Mouse (Mus musculus) hematopoietic stem cell, adult 5-6 weeks (primary cell): ENCODE results near the gene Cdk14. TPM values are rescaled to one million over a fixed set of nuclear protein-coding genes. Genes with fewer than 3 reads are reported as not detected.

ENCODE experiments used
- ATAC-seq, 2 experiments: fragments of 125-278 bp in 1 of 2; replicated peaks in 1 of 2; 2 replicates each; pipeline ENCODE4 v1.8.0; 2016 to 2017; ENCODE audit warnings: inconsistent platforms in 2 of 2, mild to moderate bottlenecking in 2 of 2, moderate number of reproducible peaks in 2 of 2, low read depth in 1 of 2, moderate TSS enrichment in 1 of 2; ENCODE audit not compliant: low FRiP score in 2 of 2, poor library complexity in 2 of 2, severe bottlenecking in 2 of 2, insufficient read depth in 1 of 2, low TSS enrichment in 1 of 2
- total RNA-seq: library from RNA; stranded (forward); fragments of 172-1452, 232-1000 nt; gene quantifications from 2 replicates; pipeline ENCODE4 v1.2.3, GENCODE M21; 2017

Cdk14 gene
- total RNA-seq, 1 experiment from 2014 or later, result 14.8 TPM

GRCm38 (mm10) chr5:4851934-4852710 is 568.0 kb downstream of the Cdk14 start:
- no peak for ATAC-seq

DNA sequence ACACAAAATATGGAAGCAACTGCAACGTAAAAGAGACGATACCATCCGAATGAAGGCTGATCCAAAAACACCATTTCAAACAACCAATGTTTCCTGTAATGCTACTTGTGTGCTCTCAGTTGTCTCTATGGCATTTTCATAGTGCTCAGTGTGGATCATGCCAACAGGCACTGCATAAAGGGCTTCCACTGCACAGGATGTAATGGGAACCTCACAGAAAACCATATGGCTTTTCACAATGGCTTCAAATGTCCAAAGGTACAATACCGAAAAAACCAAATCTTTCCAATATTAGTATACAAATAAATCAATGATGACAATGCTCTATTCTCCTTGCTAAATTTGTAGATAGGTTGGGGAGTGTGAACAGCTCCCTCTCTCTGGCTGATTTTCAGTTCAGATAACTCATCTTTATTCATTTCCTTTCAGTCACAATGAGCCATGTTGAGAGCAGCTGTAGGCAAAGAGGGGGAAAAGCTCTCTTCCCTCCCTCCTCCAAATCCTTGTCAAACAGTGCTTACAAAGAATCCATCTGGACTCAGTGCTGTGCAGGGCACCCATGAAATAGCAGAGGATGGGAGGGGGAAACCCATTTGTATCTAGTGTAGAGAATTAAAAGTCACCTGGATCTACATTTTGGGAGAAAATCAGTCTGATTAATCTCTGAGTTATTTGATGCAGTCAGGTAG is 568.7 kb downstream of the Cdk14 start:
- ATAC-seq, result no peak

DNA sequence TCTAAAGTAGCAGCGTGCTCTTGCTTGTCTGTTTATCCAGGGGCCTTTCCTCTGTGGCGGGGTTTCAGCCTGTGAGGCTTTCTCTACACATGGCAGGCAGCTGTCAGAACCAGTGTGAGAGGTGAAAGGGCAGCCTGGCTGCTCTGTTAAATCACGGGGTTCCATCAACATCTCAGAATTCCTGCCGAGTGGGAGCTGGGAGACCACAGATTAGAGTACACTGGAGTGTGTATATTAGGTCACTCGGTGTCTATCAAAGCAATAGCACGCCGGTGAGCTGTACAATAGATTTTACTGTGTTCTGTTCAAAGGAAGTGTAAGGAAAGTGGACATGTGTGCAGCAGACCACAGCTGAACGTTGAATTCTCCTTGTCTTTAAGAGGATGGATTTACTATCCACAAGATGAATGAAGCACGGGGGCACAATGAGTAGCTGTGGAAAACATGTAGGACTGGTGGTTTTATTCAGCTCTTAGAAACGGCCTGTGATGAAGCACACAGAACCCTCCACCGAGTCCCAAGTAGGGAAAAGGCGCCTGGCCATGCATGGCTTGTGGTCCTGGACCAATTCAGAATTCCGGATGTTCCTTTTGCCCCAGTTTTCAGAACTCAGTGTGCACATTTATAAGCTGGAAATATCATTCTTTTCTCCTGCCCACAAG is 585.2 kb downstream of the Cdk14 start:
- no peak for ATAC-seq

- ATAC-seq, result no peak
Measured at GRCm38 (mm10) chr5:4833940-4834339, 586.2 kb downstream of the Cdk14 start.

GRCm38 (mm10) chr5:4826886-4827285 is 593.2 kb downstream of the Cdk14 start:
- ATAC-seq, result no peak

DNA sequence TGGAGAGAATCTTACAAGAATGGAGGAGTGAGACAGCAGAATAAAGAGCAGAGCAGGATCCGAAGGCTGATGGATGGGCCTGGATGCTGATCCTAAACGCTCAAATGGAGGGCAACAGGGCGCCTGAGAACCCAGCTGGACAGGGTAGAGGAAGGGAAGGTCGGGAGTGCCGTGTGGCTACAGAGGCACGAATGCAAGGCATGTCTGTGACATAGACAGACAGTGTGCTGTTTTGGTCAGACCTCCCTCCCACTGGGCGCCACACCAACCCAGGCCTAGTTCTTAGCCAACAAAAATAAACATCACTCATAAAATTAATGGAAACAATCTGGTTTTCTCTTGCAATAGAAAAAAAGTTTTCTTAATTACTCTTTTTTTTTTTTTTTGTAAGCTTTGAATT is 594.2 kb downstream of the Cdk14 start:
- ATAC-seq, result no peak

DNA sequence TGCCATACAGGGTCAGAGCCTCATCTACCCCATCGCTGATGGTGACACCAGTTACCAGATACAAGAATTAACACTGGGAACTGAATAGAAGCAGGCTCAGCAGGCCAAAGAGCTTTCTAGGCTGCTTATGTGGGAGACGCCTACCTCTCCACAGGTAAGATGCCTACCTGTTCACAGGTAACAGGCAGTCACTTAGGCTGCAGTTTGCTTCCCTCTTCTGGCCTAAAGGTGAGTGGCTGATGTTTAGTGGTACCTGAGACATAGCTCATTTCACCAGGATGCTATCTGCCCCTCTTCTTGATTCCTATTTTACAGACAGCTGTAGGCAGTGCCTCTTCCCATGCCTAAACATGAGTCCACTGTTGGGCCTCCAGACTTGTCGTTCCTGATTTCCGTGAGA is 595.0 kb downstream of the Cdk14 start:
- no peak for ATAC-seq

- no peak for ATAC-seq
Measured at GRCm38 (mm10) chr5:4824171-4824570, 595.9 kb downstream of the Cdk14 start.

DNA sequence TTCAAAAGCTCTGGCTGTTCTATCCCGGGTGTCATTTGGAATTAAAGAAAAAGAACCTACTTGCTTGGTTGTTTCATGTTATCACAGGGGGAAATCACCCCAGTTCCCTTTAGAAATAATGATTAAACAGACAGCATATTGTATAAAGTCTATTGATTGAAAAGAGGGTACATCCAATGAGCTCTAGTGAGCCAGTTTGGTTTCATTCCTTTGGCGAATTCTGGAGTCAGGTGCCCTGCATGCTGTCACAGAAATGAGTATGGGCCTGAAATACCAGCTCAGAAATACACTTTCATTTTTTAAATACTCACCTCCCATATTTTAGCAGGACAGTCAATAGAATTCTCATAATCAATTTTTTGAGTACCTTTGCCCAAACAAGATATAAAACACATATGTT is 598.1 kb downstream of the Cdk14 start:
- no peak for ATAC-seq

DNA sequence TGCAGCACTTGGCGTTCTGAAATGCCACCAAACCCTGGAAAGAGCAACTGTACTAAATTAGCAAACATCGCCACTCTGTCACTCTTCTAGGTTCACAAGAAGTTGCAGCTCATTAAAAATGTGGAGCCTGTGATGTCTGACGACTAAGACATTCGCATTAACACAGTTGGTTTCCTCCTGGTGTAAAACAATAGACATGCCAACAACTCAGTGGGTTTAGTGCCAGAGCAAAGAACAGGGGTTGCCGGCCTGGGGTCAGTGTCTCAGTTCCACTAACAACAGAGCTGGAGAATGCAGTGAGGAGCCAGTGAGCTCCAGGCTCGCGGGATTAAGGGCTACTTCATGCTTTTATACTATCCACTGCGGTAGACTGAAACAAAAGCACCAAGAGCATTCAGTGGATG is 598.7 kb downstream of the Cdk14 start:
- no peak for ATAC-seq

DNA sequence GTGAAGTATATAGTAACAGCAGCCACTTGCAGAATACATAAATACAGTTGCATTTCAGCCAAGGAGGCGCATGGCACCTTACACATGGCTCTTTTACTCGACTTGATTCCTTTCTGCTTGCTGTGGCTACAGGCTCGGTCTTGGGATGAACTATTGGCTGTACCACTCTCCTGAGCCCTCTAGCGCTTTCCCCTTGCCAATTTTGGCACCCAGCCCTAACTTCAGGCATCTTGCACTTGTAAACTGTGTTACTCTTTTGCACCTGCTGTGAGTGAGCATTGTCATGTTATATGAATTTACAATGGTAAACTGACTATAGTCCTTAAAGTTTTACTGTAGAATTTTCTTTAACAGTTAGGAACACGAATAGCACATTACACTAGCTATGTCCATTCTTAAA is 603.1 kb downstream of the Cdk14 start:
- no peak for ATAC-seq

GRCm38 (mm10) chr5:4814465-4815204 is 605.5 kb downstream of the Cdk14 start:
- ATAC-seq, result no peak

DNA sequence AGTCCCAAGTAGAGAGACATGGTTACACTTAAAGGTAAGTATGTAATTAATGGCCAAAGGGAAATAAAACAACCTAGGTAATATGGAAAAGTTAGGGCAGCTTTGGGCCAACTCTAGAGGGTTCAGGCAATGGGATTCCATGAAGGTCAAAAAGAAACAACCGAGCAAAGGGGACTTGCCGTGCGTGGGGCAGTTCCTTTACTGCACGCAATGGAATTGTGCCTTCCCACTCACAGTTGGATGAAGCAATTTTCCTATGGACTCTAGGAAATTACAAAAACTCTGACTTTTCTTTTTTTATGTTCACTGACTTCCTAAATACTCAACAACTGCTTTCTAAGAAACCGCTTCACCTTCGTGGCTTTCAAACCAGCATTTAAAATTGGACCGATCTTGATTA is 606.8 kb downstream of the Cdk14 start:
- peak in 1 of 2 experiments; percentile 17; a peak in 1 of 4 replicates for ATAC-seq

DNA sequence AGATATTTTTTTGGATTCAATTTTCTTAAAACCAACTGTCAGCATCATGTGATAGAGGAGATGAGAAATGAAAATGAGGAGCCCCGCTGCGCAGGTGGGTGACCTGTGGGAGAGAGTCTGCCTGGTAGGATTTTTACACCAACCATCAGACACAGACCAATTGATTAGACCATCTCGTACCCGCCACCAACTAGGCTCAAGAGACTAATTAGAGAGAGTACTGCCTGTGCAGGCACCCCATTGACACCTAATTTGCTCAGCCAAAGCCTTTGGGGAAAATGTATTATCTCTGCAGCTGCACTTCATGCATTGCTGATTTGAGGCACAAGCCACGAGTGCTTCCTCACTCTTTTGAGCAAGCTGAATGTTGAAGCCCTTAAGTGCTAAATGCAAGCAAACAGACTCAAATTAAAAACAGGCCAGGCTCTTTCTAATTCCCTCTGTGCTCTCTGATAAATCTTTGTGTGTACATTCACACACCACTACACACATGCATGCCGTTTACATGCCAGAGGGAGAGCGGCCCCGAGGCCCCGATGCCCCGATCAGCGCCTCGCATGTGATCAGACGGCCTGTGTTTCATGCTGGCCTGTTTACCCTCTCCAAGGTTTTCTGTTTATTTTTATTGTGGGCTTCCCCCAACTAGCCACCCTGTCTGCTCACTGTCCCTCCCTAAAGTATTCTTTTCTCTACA is 607.9 kb downstream of the Cdk14 start:
- no peak for ATAC-seq

DNA sequence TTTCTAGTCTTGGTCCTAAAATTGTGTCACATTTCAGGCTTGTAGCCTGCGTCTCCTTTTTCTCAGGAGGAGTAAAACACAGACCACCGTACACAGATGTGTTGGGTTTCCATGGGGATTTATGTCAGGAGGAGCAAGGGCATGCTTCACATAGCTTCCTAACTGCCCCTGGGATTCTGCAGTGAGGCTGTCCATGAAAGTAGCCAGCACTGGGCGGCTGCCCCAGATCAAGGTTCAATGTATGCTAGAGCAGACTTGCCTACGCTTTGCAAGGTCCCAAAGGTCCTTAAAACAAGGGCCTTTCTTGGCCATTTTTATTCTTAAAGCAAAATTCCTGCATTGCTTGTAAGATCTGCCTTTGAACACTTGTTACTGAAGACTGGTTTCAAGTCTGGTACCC is 614.9 kb downstream of the Cdk14 start:
- no peak for ATAC-seq

DNA sequence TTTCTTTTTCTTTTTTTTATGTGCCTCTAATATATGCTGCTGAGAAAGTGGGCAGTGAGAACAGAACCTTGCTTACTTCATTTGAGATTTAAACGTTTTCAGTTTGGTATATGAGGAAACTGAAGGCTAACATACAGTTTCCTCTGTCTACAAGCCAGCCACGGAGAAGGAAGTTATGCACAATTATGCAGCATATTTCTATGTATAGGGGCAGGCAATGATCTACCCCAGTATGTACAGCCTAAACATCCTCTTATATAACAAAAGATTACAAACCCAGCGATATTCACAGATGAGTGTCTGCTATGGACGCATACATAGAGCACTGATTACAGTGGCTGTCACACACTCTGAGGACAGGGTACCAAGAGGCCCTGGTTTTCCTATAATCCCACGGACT is 616.4 kb downstream of the Cdk14 start:
- 0 out of 4 replicates have a peak, but pooled peaks have one; percentile 32 for ATAC-seq

DNA sequence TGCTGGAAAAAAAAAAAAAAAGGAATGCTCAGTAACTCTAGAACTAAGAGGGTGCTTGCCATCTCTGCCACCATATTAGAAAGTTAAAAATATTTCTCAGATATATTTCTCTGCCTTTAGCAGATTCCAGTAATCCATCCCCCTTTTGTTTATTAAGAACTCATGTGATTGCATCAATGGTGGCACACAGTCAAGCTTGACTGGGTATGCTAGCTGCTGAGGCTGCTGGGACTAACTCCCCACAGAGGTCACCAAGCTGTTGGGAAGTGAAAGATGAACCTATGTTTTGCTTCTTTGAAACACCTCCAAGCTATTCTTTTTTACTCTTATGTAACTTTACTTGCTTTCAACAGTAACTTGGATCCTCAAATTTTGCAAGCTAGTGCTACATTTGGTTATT is 618.1 kb downstream of the Cdk14 start:
- ATAC-seq, result no peak
